ENCODE assay signal across 12 mouse cellular contexts in genomic region chr1:36077084-36077483, GRCm38 (mm10). TPM values are rescaled to one million over a fixed set of nuclear protein-coding genes. Genes with fewer than 3 reads are reported as not detected.
DNase-seq lines count a peak whose midpoint lies in the region; ATAC-seq and TF ChIP-seq lines count a peak whose summit lies in the region.
"Had no signal": no experiment of that assay in that cellular context is flagged by ENCODE, and none has a peak within 500 bp of the region (broad histone marks: within the 10 kb centered on the region; RNA-seq: fewer than 3 reads in every experiment).

No protein-coding gene starts in this region.

- no peak overlapping the region for H3K9ac ChIP-seq in hindbrain, postnatal 0 days (replicated peaks; ENCODE audit: low read length)
- H3K9ac ChIP-seq in neural tube, embryonic 13.5 days = no peak overlapping the region
- H3K9ac ChIP-seq: lung, embryonic 15.5 days had no signal

- peak; percentile 14 for DNase-seq in kidney, adult 2 months
- DNase-seq in kidney, adult 8-10 months = no peak
- peak; percentile 64 for DNase-seq in brain, embryonic 14.5 days (ENCODE audit: low read depth)
- no peak for DNase-seq in hindbrain, postnatal 0 days (ENCODE audit: low spot score)
- DNase-seq in cerebellum, postnatal 36 days = no peak
- DNase-seq in MN1 (ENCODE audit: low spot score) = no peak
- DNase-seq: embryo, embryonic 11 days; layer of hippocampus, postnatal 36 days; right cerebral cortex, adult 18-20 months had no signal

- no peak for TF ChIP-seq POLR2A in kidney, adult 2 months (IDR thresholded peaks at IDR 0.05; ENCODE audit: low read depth, low read length)
- no peak for TF ChIP-seq POLR2A in brain, embryonic 14.5 days (IDR thresholded peaks at IDR 0.05; ENCODE audit: borderline replicate concordance, extremely low read depth, insufficient read depth, insufficient read length, poor library complexity, severe bottlenecking)

- 44% methylated on average over 6 of the region's 6 CpGs for WGBS in kidney, adult 2 months
- 19% methylated on average over 6 of the region's 6 CpGs for WGBS in hindbrain, postnatal 0 days
- WGBS in neural tube, embryonic 13.5 days = 37% methylated on average over 6 of the region's 6 CpGs

- TF ChIP-seq CTCF in kidney, adult 2 months (conservative IDR thresholded peaks at IDR 0.05; ENCODE audit: insufficient read depth, insufficient read length, low read depth, low read length) = no peak
- no peak for TF ChIP-seq CTCF in brain, embryonic 14.5 days (IDR thresholded peaks at IDR 0.05; ENCODE audit: borderline replicate concordance, extremely low read depth, insufficient read depth, insufficient read length)
- no peak for TF ChIP-seq CTCF in hindbrain, postnatal 0 days (IDR thresholded peaks at IDR 0.05; ENCODE audit: low read depth)

- no peak overlapping the region for H3K4me2 ChIP-seq in hindbrain, postnatal 0 days (ENCODE audit: low read depth, low read length)
- no peak overlapping the region for H3K4me2 ChIP-seq in neural tube, embryonic 13.5 days
- H3K4me2 ChIP-seq: lung, embryonic 15.5 days had no signal

- peaks cover 87% of the 10 kb centered on the region for H3K4me1 ChIP-seq in kidney, adult 2 months (ENCODE audit: control insufficient read depth, insufficient read depth, low read length)
- peaks cover 35% of the 10 kb centered on the region for H3K4me1 ChIP-seq in hindbrain, postnatal 0 days (ENCODE audit: insufficient read depth, low read length)
- H3K4me1 ChIP-seq in neural tube, embryonic 13.5 days (replicated peaks) = peaks cover 92% of the 10 kb centered on the region

- H3K27me3 ChIP-seq in kidney, adult 2 months (replicated peaks; ENCODE audit: control insufficient read depth, insufficient read depth, low read length) = no peaks in the 10 kb centered on the region
- no peaks in the 10 kb centered on the region for H3K27me3 ChIP-seq in hindbrain, postnatal 0 days (ENCODE audit: insufficient read depth, low read length)
- H3K27me3 ChIP-seq in neural tube, embryonic 13.5 days = no peaks in the 10 kb centered on the region
- H3K27me3 ChIP-seq: lung, embryonic 15.5 days had no signal

- no peaks in the 10 kb centered on the region for H3K36me3 ChIP-seq in kidney, adult 2 months (ENCODE audit: control insufficient read depth, insufficient read depth, low read length)
- H3K36me3 ChIP-seq in hindbrain, postnatal 0 days (ENCODE audit: insufficient read depth, low read length) = no peaks in the 10 kb centered on the region
- peaks cover 9% of the 10 kb centered on the region; the same call in 1 of the 2 replicates for H3K36me3 ChIP-seq in neural tube, embryonic 13.5 days

- peak; percentile 56; the same call in 1 of the 2 replicates for ATAC-seq in hindbrain, postnatal 0 days
- ATAC-seq in neural tube, embryonic 13.5 days (ENCODE audit: low read depth) = peak; percentile 25
- ATAC-seq: inflammation-experienced regulatory T-cells, adult 6 months had no signal

- H3K27ac ChIP-seq in kidney, adult 2 months (ENCODE audit: insufficient read depth, low read depth, low read length) = peak overlapping the region; percentile 91
- H3K27ac ChIP-seq in hindbrain, postnatal 0 days = no peak overlapping the region
- H3K27ac ChIP-seq in neural tube, embryonic 13.5 days (replicated peaks) = peak overlapping the region; percentile 52
- H3K27ac ChIP-seq: lung, embryonic 15.5 days had no signal

- no peak overlapping the region for H3K4me3 ChIP-seq in kidney, adult 2 months (ENCODE audit: insufficient read depth, low read depth, low read length)
- no peak overlapping the region for H3K4me3 ChIP-seq in hindbrain, postnatal 0 days (ENCODE audit: low read length)
- no peak overlapping the region for H3K4me3 ChIP-seq in neural tube, embryonic 13.5 days
- H3K4me3 ChIP-seq: lung, embryonic 15.5 days had no signal

- no peaks in the 10 kb centered on the region for H3K9me3 ChIP-seq in hindbrain, postnatal 0 days (ENCODE audit: low read length)
- H3K9me3 ChIP-seq in neural tube, embryonic 13.5 days = no peaks in the 10 kb centered on the region
- H3K9me3 ChIP-seq: lung, embryonic 15.5 days had no signal

RNA-seq across cellular contexts. Expression of gene Hs6st1, which starts 8.9 kb away (rescaled TPM):
- polyA plus RNA-seq in kidney, adult 2 months (2012; rRNA removed) = 123 and 142 TPM in 2 replicates
- polyA plus RNA-seq in brain, embryonic 14.5 days (2012; rRNA removed) = 94.1 and 123 TPM in 2 replicates
- total RNA-seq in hindbrain, postnatal 0 days (2014; rRNA removed) = 107 and 112 TPM in 2 replicates
- 16.9 and 19.0 TPM in 2 replicates for polyA plus RNA-seq in hindbrain, postnatal 0 days (2015; fragmentation: Nextera tagmentation; extraction: Ambion mirVana)
- 12.0 and 16.9 TPM in 2 replicates for polyA plus RNA-seq in neural tube, embryonic 13.5 days (2015; fragmentation: Nextera tagmentation; extraction: Ambion mirVana)

Comparison
In these comparisons a context has a peak if more than half of its experiments do, and no peak if none do; other contexts are left out.
1. DNase-seq: peak in kidney, adult 2 months (single experiment) and brain, embryonic 14.5 days (single experiment); none in kidney, adult 8-10 months (0 of 2), hindbrain, postnatal 0 days (single experiment), cerebellum, postnatal 36 days (0 of 2) and MN1 (single experiment).